Mouse (Mus musculus) limb, embryonic 15.5 days (tissue): ENCODE measurements around the gene Jmjd1c. TPM values are rescaled to one million over a fixed set of nuclear protein-coding genes. Genes with fewer than 3 reads are reported as not detected.

Experiments
- ATAC-seq: fragments of 200-750 bp; cut with Nextera tagmentation; 2 replicates; pipeline ENCODE4 v1.8.0; 2017; ENCODE audit warnings: low read depth, moderate TSS enrichment; ENCODE audit not compliant: insufficient number of reproducible peaks, low FRiP score, low TSS enrichment
- H3K27ac ChIP-seq: fragments of 300-500 bp; sonication (generic); 2 replicates; pipeline ENCODE4 v1.5.1; 2015; ENCODE audit warnings: moderate library complexity, mild to moderate bottlenecking, inconsistent platforms
- H3K27me3 ChIP-seq: fragments of 300-500 bp; sonication (generic); 2 replicates; pipeline ENCODE4 v1.6.1; 2015; ENCODE audit warnings: inconsistent platforms
- H3K36me3 ChIP-seq: fragments of 300-500 bp; sonication (generic); 2 replicates; pipeline ENCODE4 v1.6.1; 2015; ENCODE audit warnings: inconsistent platforms
- H3K4me1 ChIP-seq: fragments of 300-500 bp; sonication (generic); 2 replicates; pipeline ENCODE4 v1.6.1; 2015; ENCODE audit warnings: inconsistent platforms
- H3K4me2 ChIP-seq: fragments of 300-500 bp; sonication (generic); 2 replicates; pipeline ENCODE4 v1.6.1; 2015; ENCODE audit warnings: mild to moderate bottlenecking, inconsistent platforms
- H3K4me3 ChIP-seq: fragments of 300-500 bp; sonication (generic); 2 replicates; pipeline ENCODE4 v1.5.1; 2015; ENCODE audit warnings: mild to moderate bottlenecking, inconsistent platforms
- H3K9ac ChIP-seq: fragments of 300-500 bp; sonication (generic); 2 replicates; pipeline ENCODE4 v1.6.1; 2015; ENCODE audit warnings: inconsistent platforms
- H3K9me3 ChIP-seq: fragments of 300-500 bp; sonication (generic); 2 replicates; pipeline ENCODE4 v1.6.1; 2016; ENCODE audit warnings: inconsistent platforms
- whole genome bisulfite sequencing: fragments of 180-500 bp; shearing (Covaris S2); methylation state at CpG from one replicate; pipeline ENCODE4 v1.1.7; 2015; 5-methylcytosine and 5-hydroxymethylcytosine counted together
- polyA plus RNA-seq: library from polyadenylated mRNA; unstranded; fragments of >200 nt; fragmentation: Nextera tagmentation; extraction: Ambion mirVana; gene quantifications from 2 replicates; pipeline ENCODE4 v1.2.1, GENCODE M21; 2015

Jmjd1c gene
- polyA plus RNA-seq, 1 experiment from 2014 or later, result 46.5 TPM

DNA sequence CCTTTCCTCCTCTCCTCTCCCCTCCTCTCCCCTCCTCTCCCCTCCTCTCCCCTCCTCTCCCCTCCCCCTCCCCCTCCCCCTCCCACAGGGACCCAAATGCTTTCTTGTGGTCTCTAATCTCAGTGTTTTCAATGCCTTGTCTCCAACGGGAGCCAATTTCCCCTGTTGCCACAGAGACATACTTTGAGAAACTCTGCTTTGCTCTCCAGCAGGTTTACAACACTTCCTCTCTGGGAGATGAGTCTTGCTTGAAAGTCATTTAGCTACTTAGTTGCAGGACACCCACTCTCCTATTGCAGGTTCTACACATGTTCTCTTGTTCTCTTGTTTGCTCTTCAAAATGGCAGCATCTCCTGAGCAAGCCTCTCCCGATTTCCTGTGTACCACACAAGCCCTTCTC is 206.4 kb downstream of the Jmjd1c start:
- H3K36me3 ChIP-seq, result no peaks in the 10 kb centered on the region
- no peak overlapping the region for H3K9ac ChIP-seq
- WGBS, result 50% methylated on average over 2 of the region's 2 CpGs
- H3K9me3 ChIP-seq, result no peaks in the 10 kb centered on the region
- no peaks in the 10 kb centered on the region for H3K27me3 ChIP-seq
- no peak overlapping the region for H3K4me3 ChIP-seq
- no peaks in the 10 kb centered on the region for H3K4me1 ChIP-seq
- ATAC-seq, result no peak
- no peak overlapping the region for H3K4me2 ChIP-seq
- H3K27ac ChIP-seq, result no peak overlapping the region

Other genes starting within 250 kb of the Jmjd1c start
- 54.9 and 55.0 TPM in 2 replicates for gene Reep3, start 820 bp downstream of the Jmjd1c start, polyA plus RNA-seq
- gene Nrbf2, start 189.2 kb downstream of the Jmjd1c start, polyA plus RNA-seq, result 37.9 and 40.2 TPM in 2 replicates